Mouse (Mus musculus): ENCODE results near the gene Sf3b5. TPM values are rescaled to one million over a fixed set of nuclear protein-coding genes. Genes with fewer than 3 reads are reported as not detected.
"Not testable (repeated sequence)": the region's sequence is repeated elsewhere in the genome, so short reads cannot be mapped to it uniquely, and the experiment has no call there.

Gene Sf3b5
- polyA plus RNA-seq, 1 experiment from 2014 or later = 27.1 TPM

GRCm38 (mm10) chr10:13016573-13016972, 11.4 kb downstream of the Sf3b5 start:
- Histone ChIP-seq H3K4me1 (replicated peaks) (no peaks in the 10 kb centered on the region), H3K36me3 (no peaks in the 10 kb centered on the region), H3K9me3 (no peaks in the 10 kb centered on the region), H3K4me2 (replicated peaks) (no peak overlapping the region), H3K27me3 (no peaks in the 10 kb centered on the region), H3K9ac (replicated peaks) (no peak overlapping the region), H3K27ac (no peak overlapping the region), H3K4me3 (replicated peaks) (no peak overlapping the region)
- peak; percentile 64 for ATAC-seq
- 30% methylated on average over 4 of the region's 4 CpGs for WGBS

GRCm38 (mm10) chr10:13018510-13018909, 13.4 kb downstream of the Sf3b5 start:
- Histone ChIP-seq H3K9me3 (no peaks in the 10 kb centered on the region), H3K36me3 (no peaks in the 10 kb centered on the region), H3K4me1 (replicated peaks) (no peaks in the 10 kb centered on the region), H3K4me3 (replicated peaks) (no peak overlapping the region), H3K4me2 (replicated peaks) (no peak overlapping the region), H3K9ac (replicated peaks) (no peak overlapping the region), H3K27ac (no peak overlapping the region), H3K27me3 (no peaks in the 10 kb centered on the region)
- ATAC-seq = peak; percentile 41
- WGBS = 65% methylated on average over 7 of the region's 7 CpGs

GRCm38 (mm10) chr10:13019026-13019425, 13.9 kb downstream of the Sf3b5 start:
- Histone ChIP-seq H3K27ac (no peak overlapping the region), H3K36me3 (no peaks in the 10 kb centered on the region), H3K9me3 (no peaks in the 10 kb centered on the region), H3K4me1 (replicated peaks) (no peaks in the 10 kb centered on the region), H3K9ac (replicated peaks) (no peak overlapping the region), H3K4me2 (replicated peaks) (no peak overlapping the region), H3K4me3 (replicated peaks) (no peak overlapping the region), H3K27me3 (no peaks in the 10 kb centered on the region)
- WGBS = 76% methylated on average over 5 of the region's 5 CpGs
- ATAC-seq = no peak

GRCm38 (mm10) chr10:13022103-13022502, 17.0 kb downstream of the Sf3b5 start:
- Histone ChIP-seq H3K4me2 (replicated peaks) (no peak overlapping the region), H3K4me1 (replicated peaks) (no peaks in the 10 kb centered on the region), H3K27me3 (no peaks in the 10 kb centered on the region), H3K27ac (no peak overlapping the region), H3K9ac (replicated peaks) (no peak overlapping the region), H3K36me3 (no peaks in the 10 kb centered on the region), H3K9me3 (no peaks in the 10 kb centered on the region), H3K4me3 (replicated peaks) (no peak overlapping the region)
- 88% methylated on average over 4 of the region's 4 CpGs for WGBS
- no peak for ATAC-seq

- not testable (repeated sequence) for H3K4me3 ChIP-seq (replicated peaks); H3K36me3 ChIP-seq; H3K4me2 ChIP-seq (replicated peaks); H3K4me1 ChIP-seq (replicated peaks); H3K9ac ChIP-seq (replicated peaks); H3K27ac ChIP-seq; H3K9me3 ChIP-seq; H3K27me3 ChIP-seq; ATAC-seq
- 86% methylated on average over 3 of the region's 3 CpGs for WGBS
Observed at GRCm38 (mm10) chr10:13023985-13024384, 18.8 kb downstream of the Sf3b5 start.

GRCm38 (mm10) chr10:13027702-13028101, 22.6 kb downstream of the Sf3b5 start:
- 90% methylated on average over 5 of the region's 5 CpGs for WGBS

GRCm38 (mm10) chr10:13028215-13028614, 23.1 kb downstream of the Sf3b5 start:
- no peaks in the 10 kb centered on the region for H3K4me1 ChIP-seq (replicated peaks)
- no peak for ATAC-seq
- no peak overlapping the region for H3K9ac ChIP-seq (replicated peaks)
- no peak overlapping the region for H3K4me2 ChIP-seq (replicated peaks)
- H3K27me3 ChIP-seq = no peaks in the 10 kb centered on the region
- H3K4me3 ChIP-seq (replicated peaks) = no peak overlapping the region
- no peaks in the 10 kb centered on the region for H3K9me3 ChIP-seq
- H3K36me3 ChIP-seq = no peaks in the 10 kb centered on the region
- H3K27ac ChIP-seq = no peak overlapping the region
- 90% methylated on average over 1 of the region's 1 CpGs for WGBS

More at GRCm38 (mm10) chr10:13027702-13028101, 22.6 kb downstream of the Sf3b5 start:
- Histone ChIP-seq H3K9me3 (no peaks in the 10 kb centered on the region), H3K4me3 (replicated peaks) (no peak overlapping the region), H3K4me1 (replicated peaks) (no peaks in the 10 kb centered on the region), H3K36me3 (no peaks in the 10 kb centered on the region), H3K27me3 (no peaks in the 10 kb centered on the region), H3K4me2 (replicated peaks) (no peak overlapping the region), H3K9ac (replicated peaks) (no peak overlapping the region), H3K27ac (no peak overlapping the region)
- ATAC-seq = no peak

- Histone ChIP-seq H3K4me1 (replicated peaks) (no peaks in the 10 kb centered on the region), H3K4me3 (replicated peaks) (no peak overlapping the region), H3K36me3 (no peaks in the 10 kb centered on the region), H3K4me2 (replicated peaks) (no peak overlapping the region), H3K27me3 (no peaks in the 10 kb centered on the region), H3K27ac (no peak overlapping the region), H3K9ac (replicated peaks) (no peak overlapping the region), H3K9me3 (no peaks in the 10 kb centered on the region)
- ATAC-seq = no peak
- 90% methylated on average over 5 of the region's 5 CpGs for WGBS
Observed at GRCm38 (mm10) chr10:13029416-13029815, 24.3 kb downstream of the Sf3b5 start.

GRCm38 (mm10) chr10:13035270-13035669, 30.1 kb downstream of the Sf3b5 start:
- no peaks in the 10 kb centered on the region for H3K9me3 ChIP-seq
- 90% methylated on average over 3 of the region's 3 CpGs for WGBS
- no peaks in the 10 kb centered on the region for H3K27me3 ChIP-seq
- H3K9ac ChIP-seq (replicated peaks) = no peak overlapping the region
- no peak overlapping the region for H3K27ac ChIP-seq
- no peak overlapping the region for H3K4me3 ChIP-seq (replicated peaks)
- ATAC-seq = no peak
- H3K36me3 ChIP-seq = no peaks in the 10 kb centered on the region
- H3K4me2 ChIP-seq (replicated peaks) = no peak overlapping the region
- no peaks in the 10 kb centered on the region for H3K4me1 ChIP-seq (replicated peaks)

GRCm38 (mm10) chr10:13039637-13040174, 34.6 kb downstream of the Sf3b5 start:
- Histone ChIP-seq H3K27me3 (no peaks in the 10 kb centered on the region), H3K36me3 (no peaks in the 10 kb centered on the region), H3K27ac (no peak overlapping the region), H3K4me3 (replicated peaks) (no peak overlapping the region), H3K4me2 (replicated peaks) (no peak overlapping the region), H3K9ac (replicated peaks) (no peak overlapping the region), H3K4me1 (replicated peaks) (no peaks in the 10 kb centered on the region), H3K9me3 (0 out of 2 replicates have a peak, but pooled peaks cover 3% of the 10 kb centered on the region)
- 85% methylated on average over 5 of the region's 5 CpGs for WGBS
- no peak for ATAC-seq

GRCm38 (mm10) chr10:13044659-13045058, 39.5 kb downstream of the Sf3b5 start:
- no peak for ATAC-seq
- Histone ChIP-seq H3K4me3 (replicated peaks) (no peak overlapping the region), H3K4me1 (replicated peaks) (no peaks in the 10 kb centered on the region), H3K9ac (replicated peaks) (no peak overlapping the region), H3K36me3 (no peaks in the 10 kb centered on the region), H3K9me3 (0 out of 2 replicates have a peak, but pooled peaks cover 3% of the 10 kb centered on the region), H3K4me2 (replicated peaks) (no peak overlapping the region), H3K27me3 (no peaks in the 10 kb centered on the region), H3K27ac (no peak overlapping the region)
- 90% methylated on average over 11 of the region's 11 CpGs for WGBS

GRCm38 (mm10) chr10:13047816-13048215, 42.7 kb downstream of the Sf3b5 start:
- Histone ChIP-seq H3K9ac (replicated peaks) (no peak overlapping the region), H3K36me3 (no peaks in the 10 kb centered on the region), H3K4me1 (replicated peaks) (no peaks in the 10 kb centered on the region), H3K4me2 (replicated peaks) (no peak overlapping the region), H3K27ac (no peak overlapping the region), H3K27me3 (no peaks in the 10 kb centered on the region), H3K4me3 (replicated peaks) (no peak overlapping the region), H3K9me3 (0 out of 2 replicates have a peak, but pooled peaks cover 3% of the 10 kb centered on the region)
- no peak for ATAC-seq
- WGBS = 53% methylated on average over 4 of the region's 4 CpGs

GRCm38 (mm10) chr10:13056863-13057381, 51.8 kb downstream of the Sf3b5 start:
- Histone ChIP-seq H3K4me3 (replicated peaks) (no peak overlapping the region), H3K27ac (no peak overlapping the region), H3K4me2 (replicated peaks) (no peak overlapping the region), H3K4me1 (replicated peaks) (peaks cover 9% of the 10 kb centered on the region), H3K27me3 (peaks cover 29% of the 10 kb centered on the region), H3K9ac (replicated peaks) (no peak overlapping the region), H3K9me3 (no peaks in the 10 kb centered on the region), H3K36me3 (no peaks in the 10 kb centered on the region)
- no peak for ATAC-seq
- WGBS = 87% methylated on average over 6 of the region's 6 CpGs

Data from midbrain, embryonic 13.5 days (tissue).